Mouse (Mus musculus): Measurements from ENCODE around the gene Hmga2.

Hmga2 gene

DNA sequence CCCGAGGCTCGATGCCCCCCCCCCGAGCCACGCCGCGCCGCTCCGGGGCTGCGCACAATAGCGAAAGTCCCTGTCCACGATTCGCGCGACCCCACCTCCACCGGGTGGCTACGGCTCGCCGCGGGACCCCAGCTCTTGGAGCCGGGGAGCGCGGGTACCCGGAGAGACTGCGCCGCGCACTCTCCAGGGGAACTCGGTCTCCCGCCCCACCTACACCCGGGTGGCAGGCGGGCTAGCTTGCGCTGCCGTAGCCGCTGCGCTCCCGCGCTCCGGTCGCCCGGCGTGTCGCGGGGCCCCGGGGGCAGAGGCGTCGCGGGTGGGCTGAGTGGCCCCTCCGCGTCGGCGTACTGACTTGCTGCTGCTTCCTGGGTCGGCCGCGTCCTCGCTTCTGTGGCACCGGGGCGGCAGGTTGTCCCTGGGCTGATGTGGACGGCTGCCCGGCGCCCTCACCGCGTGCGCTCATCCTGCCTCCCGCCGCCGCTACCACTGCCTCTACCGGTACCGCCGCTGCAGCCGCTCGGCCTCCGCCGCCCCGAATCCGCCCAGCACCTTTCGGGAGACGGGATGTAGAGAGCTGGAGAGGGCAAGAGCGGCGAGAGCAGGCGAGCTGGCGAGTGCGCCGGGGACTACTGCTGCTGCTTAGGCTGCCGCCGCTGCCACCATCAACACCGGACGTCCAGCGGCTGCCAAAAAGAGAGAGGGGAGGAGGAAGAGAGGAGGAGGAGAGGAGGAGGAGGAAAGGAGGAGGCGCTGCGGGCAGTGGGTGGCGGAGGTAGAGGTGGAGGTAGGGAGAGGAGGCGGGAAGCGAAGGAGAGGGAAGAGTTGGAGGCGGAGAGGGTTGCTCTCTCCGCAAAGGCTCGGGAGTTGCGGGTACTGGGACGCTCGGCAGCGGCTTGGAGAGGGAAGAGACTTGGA is at the start of gene Hmga2:
TSS of gene Hmga2 (minus strand) at position 869 of the 915 bp plus-strand sequence.
- no peak for DNase-seq

GRCm38 (mm10) chr10:120522959-120523358 is 46.7 kb upstream of the Hmga2 start:
- no peak for DNase-seq

- DNase-seq, result no peak
Measured at GRCm38 (mm10) chr10:120521912-120522575, 45.8 kb upstream of the Hmga2 start.

DNA sequence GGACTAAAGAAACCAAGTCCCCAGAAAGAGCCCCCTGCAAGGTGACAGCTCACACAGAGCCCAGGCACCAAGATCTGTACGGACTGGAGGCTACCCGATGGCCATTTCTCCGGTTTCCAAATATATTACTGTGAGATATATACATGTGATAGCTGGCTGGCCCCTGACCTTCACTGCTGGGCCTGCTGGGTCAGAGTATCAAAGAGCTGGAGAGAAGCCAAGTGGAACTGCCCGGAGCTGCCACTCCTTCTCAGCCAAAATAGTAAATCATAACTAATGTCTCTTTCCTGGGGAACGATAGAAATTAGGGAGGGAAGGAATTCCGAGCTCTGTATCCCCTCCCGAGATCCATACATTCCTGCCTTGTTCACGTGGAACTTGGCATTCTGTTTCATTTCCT is 40.0 kb upstream of the Hmga2 start:
- DNase-seq, result peak; percentile 9

GRCm38 (mm10) chr10:120513721-120514120 is 37.5 kb upstream of the Hmga2 start:
- DNase-seq, result no peak

GRCm38 (mm10) chr10:120512946-120513345 is 36.7 kb upstream of the Hmga2 start:
- no peak for DNase-seq

GRCm38 (mm10) chr10:120512121-120512520 is 35.9 kb upstream of the Hmga2 start:
- DNase-seq, result no peak

GRCm38 (mm10) chr10:120503959-120504358 is 27.7 kb upstream of the Hmga2 start:
- DNase-seq, result no peak

DNA sequence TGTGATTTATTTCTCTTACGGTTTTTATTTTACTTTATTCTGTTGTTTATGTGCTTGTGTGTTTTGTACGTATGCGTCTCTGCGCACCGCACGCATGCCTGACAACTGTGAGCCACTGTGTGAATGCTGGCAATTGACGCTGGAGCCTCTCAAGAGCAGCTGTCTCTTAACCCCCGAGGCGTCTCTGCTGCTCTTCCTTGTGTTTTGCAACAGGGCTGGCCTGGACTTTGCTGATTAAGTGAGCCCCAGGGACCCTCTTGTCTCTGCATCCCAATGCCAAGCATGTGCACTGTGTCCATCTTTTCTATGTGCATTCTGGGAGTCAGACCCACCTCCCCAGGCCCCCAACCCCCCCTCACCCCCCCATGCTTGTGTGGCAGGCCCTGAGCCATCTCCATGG is 24.5 kb upstream of the Hmga2 start:
- no peak for DNase-seq

DNA sequence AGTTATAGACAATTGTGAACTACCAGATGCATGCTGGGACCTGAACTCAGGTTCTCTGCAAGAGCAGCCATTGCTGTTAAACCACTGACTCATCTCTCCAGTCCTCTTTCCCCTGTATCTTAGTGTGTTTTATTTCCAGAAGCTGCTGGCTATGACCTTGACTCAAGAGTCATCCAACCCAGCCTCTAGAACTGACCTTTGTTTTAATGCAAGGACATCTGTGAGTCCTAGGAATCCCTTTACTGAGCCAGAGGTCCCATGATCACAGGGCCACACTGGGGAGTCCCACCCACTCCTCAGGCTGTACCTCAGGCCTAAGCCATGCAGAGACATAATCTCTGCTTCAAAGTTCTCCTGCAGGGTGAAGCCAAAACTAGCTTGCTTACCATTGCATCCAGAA is 21.8 kb upstream of the Hmga2 start:
- no peak for DNase-seq

DNA sequence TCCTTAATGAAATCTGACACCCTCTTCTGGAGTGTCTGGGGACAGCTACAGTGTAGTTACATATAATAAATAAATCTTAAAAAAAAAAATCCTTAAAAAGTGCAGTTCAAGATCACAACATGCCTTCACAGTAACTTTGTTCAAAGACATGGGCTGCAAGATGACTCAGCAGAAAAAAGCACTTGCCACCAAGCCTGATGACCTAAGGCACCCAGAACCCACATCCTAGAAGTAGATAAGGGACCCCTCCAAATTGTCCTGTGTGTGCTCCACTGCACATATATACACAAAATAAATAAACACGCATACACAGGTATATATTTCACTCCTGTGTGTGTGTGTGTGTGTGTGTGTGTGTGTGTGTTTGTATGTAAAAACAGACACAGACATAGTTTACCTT is 18.4 kb upstream of the Hmga2 start:
- no peak for DNase-seq

GRCm38 (mm10) chr10:120491477-120491876 is 15.2 kb upstream of the Hmga2 start:
- DNase-seq, result no peak

- no peak for DNase-seq
Measured at GRCm38 (mm10) chr10:120489611-120490010, 13.3 kb upstream of the Hmga2 start.

GRCm38 (mm10) chr10:120488526-120488925 is 12.3 kb upstream of the Hmga2 start:
- DNase-seq, result no peak

DNA sequence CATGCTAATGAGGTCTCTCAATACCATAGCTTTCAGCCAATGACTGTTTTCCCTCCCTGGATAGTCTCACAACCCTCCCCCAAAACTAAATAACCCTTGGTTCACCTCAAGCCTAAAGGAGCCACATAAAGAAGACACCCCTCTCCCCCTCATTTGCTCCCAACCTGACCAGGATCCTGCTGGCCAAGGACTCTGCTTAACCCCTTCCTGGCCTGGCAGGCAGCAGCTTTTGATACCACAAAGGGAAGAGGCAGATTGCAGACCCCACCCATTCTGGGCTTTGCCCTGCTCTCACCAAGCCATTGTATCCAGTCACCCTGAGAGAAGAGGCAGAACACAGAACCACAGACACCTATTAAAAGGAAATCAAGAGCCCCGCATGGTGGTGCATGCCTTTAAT is 11.6 kb upstream of the Hmga2 start:
- DNase-seq, result no peak

GRCm38 (mm10) chr10:120485461-120485860 is 9.2 kb upstream of the Hmga2 start:
- DNase-seq, result no peak

DNA sequence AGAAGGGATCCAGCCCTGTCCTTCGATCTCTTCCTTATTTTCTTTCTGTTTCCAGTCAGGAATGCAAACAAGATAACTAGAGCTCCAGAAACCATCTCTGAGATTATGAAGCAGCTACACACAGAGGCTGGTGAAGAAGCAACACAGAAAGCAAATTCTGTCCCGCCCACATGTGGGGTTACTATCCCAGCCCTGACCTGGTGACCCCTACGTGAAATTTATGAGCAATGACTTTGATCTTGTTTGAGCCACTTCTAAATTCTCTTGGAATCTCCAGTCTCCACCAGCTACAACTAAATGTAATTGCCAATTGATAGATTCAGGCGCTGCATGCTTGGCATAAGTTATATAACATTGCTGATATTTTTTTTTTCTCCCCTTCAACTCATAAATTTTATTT is 7.9 kb upstream of the Hmga2 start:
- no peak for DNase-seq

GRCm38 (mm10) chr10:120478164-120478563 is 1.9 kb upstream of the Hmga2 start:
- no peak for DNase-seq

GRCm38 (mm10) chr10:120477501-120477900 is 1.2 kb upstream of the Hmga2 start:
- no peak for DNase-seq

DNA sequence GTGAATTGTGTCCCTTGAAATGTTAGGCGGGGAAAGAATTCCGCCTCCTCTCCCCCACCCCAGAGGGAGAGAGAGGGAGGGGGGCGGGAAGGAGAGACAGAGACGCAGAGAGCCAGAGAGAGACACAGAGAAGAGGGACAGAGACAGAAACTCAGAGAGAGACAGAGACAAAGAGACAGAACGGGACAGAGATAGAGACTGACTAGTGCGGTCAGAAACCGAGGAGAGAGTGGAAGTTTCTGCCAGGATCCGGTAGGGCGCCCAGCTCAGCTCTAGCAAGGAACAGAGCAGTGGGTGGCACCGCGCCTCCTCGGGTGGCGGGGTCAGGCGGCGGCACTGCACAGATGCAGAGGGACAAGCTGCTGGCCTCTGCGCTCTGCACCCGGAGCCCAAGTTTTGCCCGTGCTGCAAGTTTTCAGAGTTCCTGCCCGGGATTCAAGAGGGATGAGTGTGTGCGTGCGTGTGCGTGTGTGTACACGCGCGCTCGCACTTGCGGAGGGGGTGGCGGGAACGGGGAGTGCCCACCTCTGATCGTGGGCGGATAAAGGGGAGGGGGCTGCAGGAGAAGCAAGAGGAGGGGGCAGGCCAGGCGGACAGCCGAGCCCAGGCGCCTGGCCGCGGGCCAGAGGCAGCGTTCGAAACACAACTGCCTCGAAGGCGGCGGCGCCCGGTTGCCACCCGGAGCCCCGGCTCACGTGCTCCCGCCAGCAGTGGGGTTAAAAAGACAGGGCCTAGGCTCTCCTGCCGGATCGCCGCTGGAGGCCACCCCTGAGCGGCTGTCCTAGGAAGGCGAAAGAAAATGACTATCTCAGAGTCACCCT is 457 bp upstream of the Hmga2 start:
- no peak for DNase-seq

DNA sequence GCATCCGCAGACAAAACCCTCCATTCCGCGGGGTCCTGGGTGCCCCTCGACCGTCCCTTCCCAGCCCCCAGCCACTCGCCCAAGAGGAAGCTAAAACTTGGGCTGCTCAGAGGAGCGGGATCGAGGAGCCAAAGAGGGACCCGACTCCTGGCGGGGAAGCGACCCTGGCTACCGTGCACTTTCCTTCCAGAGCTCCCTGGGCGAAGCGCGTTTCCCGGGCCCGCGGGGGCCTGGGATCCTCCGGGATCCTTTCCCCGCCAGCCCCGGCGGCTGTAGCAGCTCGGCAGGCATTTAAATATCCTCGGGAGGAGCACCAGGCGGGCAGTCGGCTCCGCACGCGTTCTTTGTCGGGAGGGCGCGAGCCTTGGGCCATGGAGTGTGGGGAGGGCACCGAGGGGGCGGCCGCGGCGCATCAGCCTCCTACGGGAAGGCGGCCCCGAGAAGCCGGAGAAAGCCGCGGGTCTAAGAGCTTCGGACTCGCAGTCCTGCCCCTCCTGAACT is 1.2 kb downstream of the Hmga2 start:
- DNase-seq, result no peak

DNA sequence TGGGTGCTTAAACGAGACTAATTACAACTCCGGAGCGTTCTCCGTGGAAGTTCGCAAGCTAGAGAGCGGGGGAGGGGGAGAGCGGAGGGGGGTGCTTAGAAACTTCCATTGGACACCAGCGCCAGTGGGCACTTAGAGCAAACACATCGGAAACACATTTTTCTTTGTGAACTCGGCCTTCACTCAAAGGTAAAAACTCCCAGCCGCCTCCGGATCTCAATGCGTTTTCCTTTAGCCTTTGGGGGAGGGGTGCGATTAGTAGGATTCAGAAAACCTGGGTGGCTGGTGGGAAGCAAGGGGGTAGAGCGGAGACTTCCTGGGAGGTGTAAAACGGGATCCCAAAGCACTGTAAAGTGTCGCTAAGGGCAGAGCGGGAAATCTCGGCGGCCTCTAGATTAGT is 2.0 kb downstream of the Hmga2 start:
- peak; percentile 7 for DNase-seq

GRCm38 (mm10) chr10:120473218-120473617 is 3.1 kb downstream of the Hmga2 start:
- DNase-seq, result no peak

All from kidney, adult 9 months (tissue).